Mouse (Mus musculus): ENCODE data around the gene Nrros. TPM values are rescaled to one million over a fixed set of nuclear protein-coding genes. Genes with fewer than 3 reads are reported as not detected.

Nrros gene
- total and polyA plus RNA-seq, 3 experiments, result 55.9 to 59.8 TPM; not detected in 1

- no peak overlapping the region for H3K4me3 ChIP-seq (ENCODE audit: control insufficient read depth in 1 of 2, insufficient read depth in 1 of 2, low read depth in 2 of 2, low read length in 2 of 2)
- TF ChIP-seq ZNF384 (IDR thresholded peaks at IDR 0.05; ENCODE audit: low read depth, low read length) (no peak), NRF1 (IDR thresholded peaks at IDR 0.05; ENCODE audit: insufficient read depth, low read depth, low read length, poor library complexity, severe bottlenecking) (no peak), SMC3 (IDR thresholded peaks at IDR 0.05; ENCODE audit: low read depth, low read length) (no peak), POLR2A (IDR thresholded peaks at IDR 0.05; ENCODE audit: control insufficient read depth in 1 of 2, insufficient read depth in 1 of 2, low read depth in 1 of 2, low read length in 2 of 2, poor library complexity in 1 of 2) (no peak), USF2 (IDR thresholded peaks at IDR 0.05; ENCODE audit: borderline replicate concordance in 1 of 2, insufficient read depth in 1 of 2, low read depth in 1 of 2, low read length in 2 of 2) (no peak), RCOR1 (IDR thresholded peaks at IDR 0.05; ENCODE audit: low read depth, low read length) (no peak), GABPA (IDR thresholded peaks at IDR 0.05; ENCODE audit: low read depth, low read length) (no peak), MAZ (IDR thresholded peaks at IDR 0.05; ENCODE audit: low read depth, low read length) (no peak), MYC (IDR thresholded peaks at IDR 0.05; ENCODE audit: low read depth, low read length) (no peak), CHD1 (IDR thresholded peaks at IDR 0.05; ENCODE audit: low read depth, low read length) (no peak), USF1 (IDR thresholded peaks at IDR 0.05; ENCODE audit: low read depth, low read length) (no peak), NELFE (IDR thresholded peaks at IDR 0.05; ENCODE audit: low read depth, low read length) (no peak), ZKSCAN1 (IDR thresholded peaks at IDR 0.05; ENCODE audit: low read depth, low read length) (no peak), MAX (IDR thresholded peaks at IDR 0.05; ENCODE audit: low read length) (no peak), ELF1 (IDR thresholded peaks at IDR 0.05; ENCODE audit: low read depth, low read length) (no peak), CTCF (IDR thresholded peaks at IDR 0.05 in 2 of 3, conservative IDR thresholded peaks at IDR 0.05 in 1 of 3; ENCODE audit: control insufficient read depth in 1 of 3, insufficient read depth in 1 of 3, low read depth in 2 of 3, low read length in 3 of 3, poor library complexity in 1 of 3, severe bottlenecking in 1 of 3) (no peak), POLR2AphosphoS2 (IDR thresholded peaks at IDR 0.05; ENCODE audit: low read length) (no peak), MYB (IDR thresholded peaks at IDR 0.05; ENCODE audit: low read depth, low read length) (no peak), BHLHE40 (IDR thresholded peaks at IDR 0.05; ENCODE audit: borderline replicate concordance, low read depth, low read length) (no peak)
- peaks cover 7 to 19% of the 10 kb centered on the region in 2 experiments for H3K4me1 ChIP-seq (ENCODE audit: control insufficient read depth in 1 of 2, insufficient read depth in 2 of 2, low read length in 2 of 2)
- no peaks in the 10 kb centered on the region for H3K27me3 ChIP-seq (ENCODE audit: control insufficient read depth in 1 of 2, insufficient read depth in 2 of 2, low read length in 2 of 2)
- no peak overlapping the region for H3K9ac ChIP-seq (ENCODE audit: control insufficient read depth, low read depth, low read length, poor library complexity, severe bottlenecking)
- H3K27ac ChIP-seq (ENCODE audit: control insufficient read depth, low read depth, low read length), result no peak overlapping the region
- no peaks in the 10 kb centered on the region for H3K79me2 ChIP-seq (ENCODE audit: control insufficient read depth, insufficient read depth, low read length, poor library complexity)
- no peaks in the 10 kb centered on the region for H3K9me3 ChIP-seq (replicated peaks; ENCODE audit: insufficient read depth, low read length)
- peaks cover 0 to 14% of the 10 kb centered on the region in 2 experiments; a peak in 2 of 4 replicates for H3K36me3 ChIP-seq (ENCODE audit: control insufficient read depth in 1 of 2, insufficient read depth in 2 of 2, low read length in 2 of 2)
- no peak for DNase-seq (ENCODE audit: low read depth, low spot score)
Observed at GRCm38 (mm10) chr16:32174340-32175005, 9.1 kb upstream of the Nrros start.

DNA sequence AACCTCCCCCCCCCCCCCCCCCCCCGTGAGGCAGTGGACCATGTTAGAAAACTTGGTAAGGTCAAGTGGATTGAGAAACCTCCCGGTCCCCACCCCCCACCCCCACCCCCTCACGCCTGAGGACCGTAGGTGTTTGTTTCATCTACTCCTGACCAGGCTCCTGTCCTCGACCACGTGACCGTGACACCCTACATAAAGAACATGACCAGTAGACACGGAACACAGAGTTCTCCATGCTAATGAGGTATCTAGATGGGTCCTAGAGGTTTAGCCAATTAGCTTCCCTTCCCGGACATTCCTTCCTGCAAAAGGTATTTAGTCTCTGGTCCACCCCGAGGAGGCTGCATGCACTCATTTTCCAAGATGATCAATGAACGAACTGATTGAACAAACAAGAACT is 8.0 kb upstream of the Nrros start:
- no peak for DNase-seq (ENCODE audit: low read depth, low spot score)
- H3K36me3 ChIP-seq (ENCODE audit: control insufficient read depth in 1 of 2, insufficient read depth in 2 of 2, low read length in 2 of 2), result peaks cover 0 to 14% of the 10 kb centered on the region in 2 experiments; a peak in 2 of 4 replicates
- H3K9me3 ChIP-seq (replicated peaks; ENCODE audit: insufficient read depth, low read length), result no peaks in the 10 kb centered on the region
- peaks cover 4 to 16% of the 10 kb centered on the region in 2 experiments for H3K4me1 ChIP-seq (ENCODE audit: control insufficient read depth in 1 of 2, insufficient read depth in 2 of 2, low read length in 2 of 2)
- TF ChIP-seq ZNF384 (IDR thresholded peaks at IDR 0.05; ENCODE audit: low read depth, low read length) (no peak), E2F4 (IDR thresholded peaks at IDR 0.05; ENCODE audit: borderline replicate concordance, low read depth, low read length) (no peak), USF2 (IDR thresholded peaks at IDR 0.05; ENCODE audit: borderline replicate concordance in 1 of 2, insufficient read depth in 1 of 2, low read depth in 1 of 2, low read length in 2 of 2) (no peak), HCFC1 (IDR thresholded peaks at IDR 0.05; ENCODE audit: low read depth, low read length) (no peak), JUND (IDR thresholded peaks at IDR 0.05; ENCODE audit: low read depth, low read length) (no peak), CHD2 (IDR thresholded peaks at IDR 0.05; ENCODE audit: low read length) (no peak), GATA1 (IDR thresholded peaks at IDR 0.05; ENCODE audit: low read depth, low read length) (no peak), MXI1 (IDR thresholded peaks at IDR 0.05; ENCODE audit: low read depth, low read length) (no peak), POLR2AphosphoS2 (IDR thresholded peaks at IDR 0.05; ENCODE audit: low read length) (no peak), USF1 (IDR thresholded peaks at IDR 0.05; ENCODE audit: low read depth, low read length) (no peak), KAT2A (conservative IDR thresholded peaks at IDR 0.05; ENCODE audit: low read depth, low read length) (no peak), GABPA (IDR thresholded peaks at IDR 0.05; ENCODE audit: low read depth, low read length) (no peak), MEF2A (IDR thresholded peaks at IDR 0.05; ENCODE audit: extremely low read depth, insufficient replicate concordance, low read depth, low read length, poor library complexity, severe bottlenecking) (no peak), NRF1 (IDR thresholded peaks at IDR 0.05; ENCODE audit: insufficient read depth, low read depth, low read length, poor library complexity, severe bottlenecking) (no peak), MAZ (IDR thresholded peaks at IDR 0.05; ENCODE audit: low read depth, low read length) (no peak), RAD21 (IDR thresholded peaks at IDR 0.05; ENCODE audit: low read depth, low read length) (no peak), MAX (IDR thresholded peaks at IDR 0.05; ENCODE audit: low read length) (no peak)
- no peak overlapping the region for H3K9ac ChIP-seq (ENCODE audit: control insufficient read depth, low read depth, low read length, poor library complexity, severe bottlenecking)
- H3K4me3 ChIP-seq (ENCODE audit: control insufficient read depth in 1 of 2, insufficient read depth in 1 of 2, low read depth in 2 of 2, low read length in 2 of 2), result no peak overlapping the region
- no peak overlapping the region for H3K27ac ChIP-seq (ENCODE audit: control insufficient read depth, low read depth, low read length)
- no peaks in the 10 kb centered on the region for H3K27me3 ChIP-seq (ENCODE audit: control insufficient read depth in 1 of 2, insufficient read depth in 2 of 2, low read length in 2 of 2)
- no peaks in the 10 kb centered on the region for H3K79me2 ChIP-seq (ENCODE audit: control insufficient read depth, insufficient read depth, low read length, poor library complexity)
